Mouse (Mus musculus): ENCODE results near the gene Dynlt1c.
"Not testable (repeated sequence)": the region's sequence is repeated elsewhere in the genome, so short reads cannot be mapped to it uniquely, and the experiment has no call there.

- not testable (repeated sequence) for TF ChIP-seq CTCF, EP300 (IDR thresholded peaks at IDR 0.05; ENCODE audit: low read depth)
These were observed 30.2 kb upstream of the Dynlt1c start for GRCm38 (mm10) chr17:6571296-6571695.
